Mouse (Mus musculus): ENCODE measurements around the gene Chd6. TPM values are rescaled to one million over a fixed set of nuclear protein-coding genes. Genes with fewer than 3 reads are reported as not detected.

The Chd6 gene
- total RNA-seq, 2 experiments from 2014 or later, result 56.7 to 57.9 TPM

GRCm38 (mm10) chr2:160932981-160933380 is 175.9 kb downstream of the Chd6 start:
- H3K4me3 ChIP-seq, result no peak overlapping the region
- no peak overlapping the region for H3K27ac ChIP-seq
- DNase-seq (ENCODE audit: low spot score in 2 of 2), result no peak
- no peak for TF ChIP-seq CTCF (conservative IDR thresholded peaks at IDR 0.05)

GRCm38 (mm10) chr2:160932325-160932724 is 176.6 kb downstream of the Chd6 start:
- no peak overlapping the region for H3K4me3 ChIP-seq
- no peak for TF ChIP-seq CTCF (conservative IDR thresholded peaks at IDR 0.05)
- DNase-seq (ENCODE audit: low spot score in 2 of 2), result no peak
- H3K27ac ChIP-seq, result no peak overlapping the region

- no peak overlapping the region for H3K27ac ChIP-seq
- no peak for DNase-seq (ENCODE audit: low spot score in 2 of 2)
- H3K4me3 ChIP-seq, result no peak overlapping the region
- peak; percentile 49 for TF ChIP-seq CTCF (conservative IDR thresholded peaks at IDR 0.05)
These were observed 177.5 kb downstream of the Chd6 start for GRCm38 (mm10) chr2:160931378-160931777.

GRCm38 (mm10) chr2:160925203-160925602 is 183.7 kb downstream of the Chd6 start:
- DNase-seq (ENCODE audit: low spot score in 2 of 2), result no peak
- no peak for TF ChIP-seq CTCF (conservative IDR thresholded peaks at IDR 0.05)

GRCm38 (mm10) chr2:160921285-160921684 is 187.6 kb downstream of the Chd6 start:
- H3K27ac ChIP-seq, result no peak overlapping the region

More at GRCm38 (mm10) chr2:160925203-160925602, 183.7 kb downstream of the Chd6 start:
- Histone ChIP-seq H3K4me3 (no peak overlapping the region), H3K27ac (no peak overlapping the region)

GRCm38 (mm10) chr2:160918930-160919215 is 190.0 kb downstream of the Chd6 start:
- TF ChIP-seq CTCF (conservative IDR thresholded peaks at IDR 0.05), result no peak
- Histone ChIP-seq H3K27ac (no peak overlapping the region), H3K4me3 (no peak overlapping the region)
- DNase-seq (ENCODE audit: low spot score in 2 of 2), result no peak

More at GRCm38 (mm10) chr2:160921285-160921684, 187.6 kb downstream of the Chd6 start:
- no peak for DNase-seq (ENCODE audit: low spot score in 2 of 2)
- H3K4me3 ChIP-seq, result no peak overlapping the region
- TF ChIP-seq CTCF (conservative IDR thresholded peaks at IDR 0.05), result no peak

GRCm38 (mm10) chr2:160918154-160918929 is 190.5 kb downstream of the Chd6 start:
- TF ChIP-seq CTCF (conservative IDR thresholded peaks at IDR 0.05), result no peak
- no peak overlapping the region for H3K4me3 ChIP-seq
- DNase-seq (ENCODE audit: low spot score in 2 of 2), result no peak
- H3K27ac ChIP-seq, result no peak overlapping the region

GRCm38 (mm10) chr2:160917313-160917712 is 191.6 kb downstream of the Chd6 start:
- no peak for DNase-seq (ENCODE audit: low spot score in 2 of 2)

GRCm38 (mm10) chr2:160916714-160917113 is 192.2 kb downstream of the Chd6 start:
- H3K27ac ChIP-seq, result no peak overlapping the region
- no peak for DNase-seq (ENCODE audit: low spot score in 2 of 2)
- no peak overlapping the region for H3K4me3 ChIP-seq
- TF ChIP-seq CTCF (conservative IDR thresholded peaks at IDR 0.05), result no peak

More at GRCm38 (mm10) chr2:160917313-160917712, 191.6 kb downstream of the Chd6 start:
- Histone ChIP-seq H3K4me3 (no peak overlapping the region), H3K27ac (no peak overlapping the region)
- no peak for TF ChIP-seq CTCF (conservative IDR thresholded peaks at IDR 0.05)

- DNase-seq (ENCODE audit: low spot score in 2 of 2), result no peak
- no peak overlapping the region for H3K27ac ChIP-seq
- H3K4me3 ChIP-seq, result no peak overlapping the region
- TF ChIP-seq CTCF (conservative IDR thresholded peaks at IDR 0.05), result no peak
These were observed 192.9 kb downstream of the Chd6 start for GRCm38 (mm10) chr2:160915821-160916610.

GRCm38 (mm10) chr2:160914656-160915055 is 194.2 kb downstream of the Chd6 start:
- TF ChIP-seq CTCF (conservative IDR thresholded peaks at IDR 0.05), result no peak
- no peak for DNase-seq (ENCODE audit: low spot score in 2 of 2)
- Histone ChIP-seq H3K4me3 (no peak overlapping the region), H3K27ac (no peak overlapping the region)

- no peak within 1 kb of the TSS for H3K27ac ChIP-seq
- H3K4me3 ChIP-seq, result peak within 1 kb of the TSS; percentile 17
- no peak for TF ChIP-seq CTCF (conservative IDR thresholded peaks at IDR 0.05)
- DNase-seq (ENCODE audit: low spot score in 2 of 2), result no peak
These were observed 196.6 kb downstream of the Chd6 start, which contains the start of gene Emilin3 for GRCm38 (mm10) chr2:160912231-160912671. Gene Emilin3, minus strand, starts transcription at chr2:160912328.

- no peak for DNase-seq (ENCODE audit: low spot score in 2 of 2)
- Histone ChIP-seq H3K27ac (no peak overlapping the region), H3K4me3 (peak overlapping the region; percentile 17)
- no peak for TF ChIP-seq CTCF (conservative IDR thresholded peaks at IDR 0.05)
These were observed 197.2 kb downstream of the Chd6 start for GRCm38 (mm10) chr2:160911558-160912201.

Measured in layer of hippocampus, adult 2 months (tissue).